Mouse (Mus musculus) limb, embryonic 10.5 days (tissue): ENCODE results near the gene Ralb. TPM values are rescaled to one million over a fixed set of nuclear protein-coding genes. Genes with fewer than 3 reads are reported as not detected.
A peak's percentile ranks its signal among the peaks of the same experiment; 100 is the strongest.

Experiments used
- DNase-seq: peaks from one replicate; pipeline ENCODE4 v3.0.0-alpha.2; 2017; ENCODE audit warnings: low spot score
- H3K27ac ChIP-seq: fragments of 300-500 bp; sonication (generic); 2 replicates; pipeline ENCODE4 v1.5.1; 2016; ENCODE audit warnings: mild to moderate bottlenecking
- H3K27me3 ChIP-seq: fragments of 300-500 bp; sonication (generic); 2 replicates; pipeline ENCODE4 v1.6.1; 2016; ENCODE audit warnings: low read depth, mild to moderate bottlenecking; ENCODE audit not compliant: poor library complexity, severe bottlenecking
- H3K36me3 ChIP-seq: fragments of 300-500 bp; sonication (generic); 2 replicates; pipeline ENCODE4 v1.6.1; 2016; ENCODE audit warnings: mild to moderate bottlenecking, moderate library complexity
- H3K4me1 ChIP-seq: fragments of 300-500 bp; sonication (generic); 2 replicates; pipeline ENCODE4 v1.6.1; 2016
- H3K4me3 ChIP-seq: fragments of 300-500 bp; sonication (generic); 2 replicates; pipeline ENCODE4 v1.5.1; 2016; ENCODE audit warnings: mild to moderate bottlenecking, moderate library complexity
- H3K9me3 ChIP-seq: fragments of 300-500 bp; sonication (generic); replicated peaks from 2 replicates; pipeline ENCODE4 v1.6.1; 2016; ENCODE audit warnings: mild to moderate bottlenecking
- WGBS: fragments of 180-500 bp; shearing (Covaris S2); methylation state at CpG from one replicate; pipeline ENCODE4 v1.1.7; 2016; 5-methylcytosine and 5-hydroxymethylcytosine counted together
- polyA plus RNA-seq: library from polyadenylated mRNA; unstranded; fragments of >200 nt; fragmentation: Nextera tagmentation; extraction: Ambion mirVana; gene quantifications from 2 replicates; pipeline ENCODE4 v1.2.1, GENCODE M21; 2016

The Ralb gene
- polyA plus RNA-seq, 1 experiment from 2014 or later = 106 TPM

DNA sequence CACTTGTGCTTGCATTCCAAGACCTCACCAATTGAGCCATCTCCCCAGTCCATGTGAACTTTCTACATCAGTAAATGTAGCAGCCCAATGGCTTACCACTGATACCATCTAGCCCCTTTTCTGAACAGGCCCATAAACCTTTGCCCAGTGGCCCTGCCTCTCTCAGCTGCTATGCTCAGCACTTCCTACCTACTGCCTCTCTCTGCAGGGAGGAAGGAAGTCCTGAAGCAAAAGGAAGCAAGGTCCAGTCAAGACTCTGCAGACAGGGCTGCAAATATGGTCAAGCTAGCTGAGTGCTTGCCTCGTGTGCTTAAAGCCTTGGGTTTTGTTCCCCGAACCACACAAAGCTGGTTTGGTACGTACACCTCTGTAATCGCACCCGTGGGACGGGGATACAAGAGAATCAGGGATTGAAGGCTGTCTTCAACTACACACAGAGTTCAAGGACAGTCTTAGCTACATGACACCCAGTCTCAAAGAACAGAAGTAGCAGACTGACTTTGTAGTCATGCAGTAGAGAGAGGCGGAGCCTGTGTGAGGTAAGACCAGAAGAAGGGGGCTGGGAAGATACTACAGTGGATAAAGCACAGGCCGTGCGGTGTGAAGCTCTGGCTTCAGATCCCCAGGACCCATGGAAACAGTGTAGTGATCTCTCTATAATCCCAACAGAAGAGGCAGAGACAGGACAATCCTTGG lies 5.9 kb downstream of the Ralb start:
- Histone ChIP-seq H3K4me3 (no peak overlapping the region), H3K27ac (no peak overlapping the region), H3K4me1 (peaks cover 21% of the 10 kb centered on the region), H3K9me3 (no peaks in the 10 kb centered on the region), H3K27me3 (no peaks in the 10 kb centered on the region), H3K36me3 (peaks cover 15% of the 10 kb centered on the region)
- WGBS = 91% methylated on average over 9 of the region's 9 CpGs
- no peak for DNase-seq

DNA sequence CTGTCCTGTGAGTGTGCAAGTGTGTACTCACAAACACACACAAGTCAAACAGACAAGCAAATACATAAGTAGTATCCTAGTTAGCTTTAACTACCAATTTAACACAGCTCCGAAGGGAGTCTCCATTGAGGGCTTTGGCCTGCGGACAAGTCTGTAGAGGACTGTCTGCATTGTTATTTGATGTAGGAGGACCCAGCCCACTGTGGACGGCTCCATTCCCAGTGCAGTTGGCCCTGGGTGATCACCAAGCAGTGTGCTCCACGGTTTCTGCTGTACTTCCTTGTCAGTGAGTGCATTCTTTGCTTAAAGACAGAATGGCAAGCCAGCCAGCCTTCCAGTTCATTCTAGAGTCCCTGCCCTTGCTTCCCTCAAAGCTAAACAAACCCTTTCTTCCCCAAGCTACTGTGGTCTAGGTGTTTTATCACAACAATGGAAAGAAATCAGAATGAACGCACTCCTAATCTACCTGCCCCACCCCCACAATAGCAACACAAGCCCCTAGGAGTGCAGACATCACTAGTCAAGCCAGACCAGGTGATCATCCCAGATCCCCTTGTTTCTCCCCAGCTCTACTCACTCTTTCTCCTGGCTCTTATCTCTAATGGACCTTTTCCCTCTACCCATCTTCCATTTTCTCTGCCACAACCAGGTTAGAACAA lies 7.1 kb downstream of the Ralb start:
- no peak overlapping the region for H3K4me3 ChIP-seq
- H3K27ac ChIP-seq = no peak overlapping the region
- peaks cover 11% of the 10 kb centered on the region for H3K4me1 ChIP-seq
- no peaks in the 10 kb centered on the region for H3K27me3 ChIP-seq
- H3K36me3 ChIP-seq = peaks cover 15% of the 10 kb centered on the region
- H3K9me3 ChIP-seq = no peaks in the 10 kb centered on the region
- 81% methylated on average over 5 of the region's 5 CpGs for WGBS
- no peak for DNase-seq

DNA sequence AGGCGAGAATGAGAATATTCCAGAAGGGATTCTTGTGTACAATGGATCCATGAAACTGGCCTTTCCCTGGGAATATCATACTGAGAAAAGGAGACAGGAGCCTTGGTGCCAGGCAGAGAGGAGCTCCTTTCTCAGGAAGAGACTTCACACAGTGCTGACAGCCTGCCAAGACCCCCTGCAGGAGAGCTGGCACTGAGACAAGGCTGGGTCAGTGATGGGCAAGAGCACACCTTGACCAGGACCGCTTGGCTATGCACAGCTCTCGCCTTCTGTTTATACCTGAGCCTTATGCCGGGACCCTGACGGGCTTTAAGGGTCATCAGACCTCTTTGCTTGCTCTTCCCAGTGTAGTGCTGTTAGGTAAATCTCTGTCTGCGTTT lies 9.2 kb downstream of the Ralb start:
- Histone ChIP-seq H3K27ac (no peak overlapping the region), H3K27me3 (no peaks in the 10 kb centered on the region)
- whole genome bisulfite sequencing = 87% methylated on average over 6 of the region's 6 CpGs

DNA sequence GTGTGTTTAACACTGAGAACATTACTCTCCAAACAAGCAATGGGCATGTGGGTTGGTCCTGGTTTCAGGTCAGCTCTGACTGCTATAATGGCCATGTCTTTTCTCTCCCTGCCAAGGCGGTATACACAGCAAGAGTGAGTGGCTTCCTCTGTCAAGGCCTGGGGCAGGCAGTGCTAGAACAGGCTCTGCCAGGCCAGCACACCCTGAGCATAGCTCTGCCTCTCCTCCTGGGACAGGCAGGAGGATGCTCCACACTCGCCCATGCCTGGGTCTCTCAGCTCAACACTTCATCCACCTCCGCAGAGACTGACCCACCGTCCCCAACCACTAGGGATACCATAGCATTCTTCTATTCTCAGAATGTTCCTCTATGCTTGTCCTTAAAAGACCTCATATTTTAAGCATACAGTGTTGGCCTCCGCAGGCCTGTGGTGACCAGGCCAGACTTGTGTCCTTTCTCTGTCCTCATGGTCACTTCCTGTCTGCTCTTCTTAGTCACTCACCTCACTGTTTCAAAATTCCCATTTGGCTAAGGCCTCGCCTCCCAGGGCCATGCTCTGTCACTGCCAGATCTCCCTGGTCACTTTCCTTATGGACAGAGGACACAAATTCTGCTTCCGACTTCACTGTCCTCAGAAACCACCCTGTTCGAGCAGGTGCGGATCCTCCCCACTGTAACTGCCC lies 9.7 kb downstream of the Ralb start:
- peaks cover 34% of the 10 kb centered on the region for H3K4me1 ChIP-seq
- H3K4me3 ChIP-seq = no peak overlapping the region
- H3K36me3 ChIP-seq = no peaks in the 10 kb centered on the region; the same call in none of the 2 replicates
- no peaks in the 10 kb centered on the region for H3K27me3 ChIP-seq
- H3K9me3 ChIP-seq = no peaks in the 10 kb centered on the region
- H3K27ac ChIP-seq = no peak overlapping the region
- no peak for DNase-seq
- WGBS = 97% methylated on average over 9 of the region's 9 CpGs

More for the DNA sequence above, 9.2 kb downstream of the Ralb start:
- no peaks in the 10 kb centered on the region for H3K9me3 ChIP-seq
- no peak for DNase-seq
- H3K4me1 ChIP-seq = peaks cover 28% of the 10 kb centered on the region
- peaks cover 2% of the 10 kb centered on the region for H3K36me3 ChIP-seq
- H3K4me3 ChIP-seq = no peak overlapping the region

DNA sequence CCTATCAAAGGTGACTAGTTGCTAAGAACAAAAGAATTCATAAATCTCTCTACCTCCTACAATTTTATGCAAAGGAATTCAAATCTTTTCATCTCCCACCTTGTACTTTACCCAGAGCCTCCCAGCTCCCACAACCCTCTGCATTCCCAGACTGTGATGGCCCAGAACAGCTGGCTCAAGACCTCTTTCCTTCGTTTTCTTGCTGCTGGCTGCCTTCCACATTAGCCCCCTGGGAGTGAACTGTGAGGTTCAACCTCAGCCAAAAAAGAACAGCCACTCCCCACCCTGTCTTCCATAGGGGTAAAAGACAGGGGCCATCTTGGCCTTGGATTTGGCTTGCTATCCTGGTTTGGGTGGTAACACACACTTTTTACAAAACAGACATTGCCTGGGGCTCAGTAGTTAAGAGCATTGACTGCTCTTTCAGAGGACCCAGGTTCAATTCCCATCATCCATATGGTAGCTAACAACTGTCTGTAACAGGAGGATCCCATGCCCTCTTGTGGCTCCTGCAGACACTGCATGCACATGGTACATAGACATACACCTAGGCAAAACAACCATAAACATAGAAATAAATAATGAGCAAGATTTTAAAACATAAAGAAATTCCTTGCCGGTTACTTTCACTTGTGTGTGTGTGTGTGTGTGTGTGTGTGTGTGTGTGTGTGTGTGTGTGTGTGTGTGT lies 10.4 kb downstream of the Ralb start:
- no peak overlapping the region for H3K27ac ChIP-seq
- peaks cover 41% of the 10 kb centered on the region for H3K4me1 ChIP-seq
- no peak overlapping the region for H3K4me3 ChIP-seq
- no peak for DNase-seq
- no peaks in the 10 kb centered on the region for H3K9me3 ChIP-seq
- H3K27me3 ChIP-seq = no peaks in the 10 kb centered on the region
- H3K36me3 ChIP-seq = no peaks in the 10 kb centered on the region; the same call in none of the 2 replicates
- WGBS = 83% methylated on average over 2 of the region's 2 CpGs

DNA sequence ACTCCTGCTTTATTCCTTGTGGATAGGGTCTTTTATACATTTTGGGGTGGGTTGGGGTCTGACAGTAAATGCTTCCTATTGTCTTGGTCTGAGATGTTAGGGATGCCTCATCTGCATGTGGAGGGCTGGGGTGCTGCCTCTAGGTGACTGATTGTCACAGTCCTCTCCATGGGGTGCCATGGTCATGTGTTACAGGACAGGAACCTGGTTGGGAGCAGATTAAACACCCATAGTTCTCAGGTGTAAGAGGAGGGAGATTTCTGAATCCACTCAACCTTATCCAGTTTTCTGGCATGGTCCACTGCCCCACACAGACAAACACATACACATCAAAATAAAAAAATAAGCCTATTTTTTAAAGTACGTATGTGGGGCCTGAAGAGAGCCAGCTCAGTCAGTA lies 12.1 kb downstream of the Ralb start:
- Histone ChIP-seq H3K4me1 (peaks cover 44% of the 10 kb centered on the region), H3K27ac (no peak overlapping the region), H3K4me3 (no peak overlapping the region), H3K27me3 (no peaks in the 10 kb centered on the region), H3K36me3 (no peaks in the 10 kb centered on the region; the same call in none of the 2 replicates), H3K9me3 (no peaks in the 10 kb centered on the region)
- no peak for DNase-seq
- WGBS = 90% methylated on average over 1 of the region's 1 CpGs

DNA sequence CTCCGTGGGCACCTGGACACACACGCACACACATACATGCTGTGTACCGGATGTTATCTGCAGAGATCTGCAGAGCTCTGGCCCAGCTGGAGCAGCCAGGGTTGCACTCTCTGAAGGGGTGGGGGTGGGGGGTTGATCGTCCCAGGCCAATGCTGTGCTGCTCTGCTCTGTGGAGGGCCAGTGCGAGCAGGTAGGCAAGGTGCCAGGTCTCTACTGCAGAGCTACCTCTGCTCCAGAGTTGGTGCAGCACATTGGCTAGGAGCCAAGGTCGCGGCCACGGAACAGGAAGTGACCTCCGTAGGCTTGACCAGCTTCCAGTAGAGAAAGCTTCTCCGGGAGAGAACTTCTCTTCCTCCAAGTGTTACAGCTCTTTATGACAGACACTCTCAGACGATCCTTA lies 12.5 kb downstream of the Ralb start:
- 58% methylated on average over 11 of the region's 11 CpGs for WGBS
- Histone ChIP-seq H3K4me1 (peaks cover 48% of the 10 kb centered on the region), H3K4me3 (no peak overlapping the region), H3K9me3 (no peaks in the 10 kb centered on the region), H3K27me3 (no peaks in the 10 kb centered on the region), H3K36me3 (no peaks in the 10 kb centered on the region; the same call in none of the 2 replicates), H3K27ac (no peak overlapping the region)
- no peak for DNase-seq

DNA sequence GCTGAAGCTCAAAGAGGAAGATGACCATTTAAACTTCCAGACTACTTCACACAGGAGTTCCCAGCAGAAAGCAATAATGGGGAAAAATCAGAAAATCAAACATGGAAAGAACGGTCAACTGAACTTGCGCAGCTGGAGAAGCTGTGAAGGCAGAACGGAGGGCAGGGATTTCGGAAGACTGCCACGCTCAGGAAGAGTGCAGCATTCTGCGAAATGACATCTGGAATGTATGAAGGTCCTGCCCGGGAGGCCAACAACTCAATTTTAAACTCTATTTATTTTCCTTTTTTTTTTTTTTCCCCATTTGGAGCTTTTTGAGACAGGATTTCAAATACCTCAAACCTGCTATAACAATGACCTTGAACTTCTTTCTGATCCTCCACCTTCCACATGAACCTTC lies 13.8 kb downstream of the Ralb start:
- 83% methylated on average over 7 of the region's 7 CpGs for WGBS
- Histone ChIP-seq H3K27ac (no peak overlapping the region), H3K9me3 (no peaks in the 10 kb centered on the region), H3K36me3 (no peaks in the 10 kb centered on the region; the same call in 1 of the 2 replicates), H3K4me3 (no peak overlapping the region), H3K27me3 (no peaks in the 10 kb centered on the region), H3K4me1 (peaks cover 62% of the 10 kb centered on the region)
- DNase-seq = no peak

DNA sequence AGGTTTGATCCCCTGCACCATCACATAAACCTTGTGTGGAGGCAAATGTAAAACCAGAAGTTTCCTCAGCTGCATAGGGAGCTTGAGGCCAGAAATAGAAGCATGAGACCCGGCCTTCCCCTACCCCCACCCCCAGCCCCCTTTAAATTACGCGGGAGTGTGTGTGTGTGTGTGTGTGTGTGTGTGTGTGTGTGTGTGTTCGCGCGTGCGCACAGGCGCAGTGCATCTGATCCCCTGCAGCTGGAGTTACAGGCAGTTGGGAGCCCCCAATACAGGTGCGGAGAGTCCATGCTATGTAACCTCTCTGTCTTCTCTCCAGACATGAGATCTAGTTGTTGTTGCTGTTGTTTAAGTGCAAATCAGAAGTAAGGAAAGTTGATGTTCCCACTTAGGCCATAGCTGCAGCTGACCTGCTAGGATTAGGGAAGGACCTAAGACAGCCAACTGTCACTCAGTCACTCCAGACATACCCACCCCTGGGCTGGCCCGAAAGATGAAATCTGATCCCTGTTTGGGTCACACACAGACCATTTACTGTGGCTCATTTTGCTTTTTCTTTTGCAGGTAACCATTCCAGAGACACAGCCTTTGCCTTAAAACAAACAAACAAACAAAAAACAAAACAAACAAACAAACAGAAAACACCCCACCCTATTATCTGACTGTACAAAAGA lies 16.5 kb downstream of the Ralb start:
- WGBS = 61% methylated on average over 10 of the region's 10 CpGs
- Histone ChIP-seq H3K4me1 (peaks cover 68% of the 10 kb centered on the region), H3K27me3 (no peaks in the 10 kb centered on the region), H3K27ac (no peak overlapping the region; the same call in 1 of the 2 replicates), H3K4me3 (no peak overlapping the region), H3K36me3 (no peaks in the 10 kb centered on the region), H3K9me3 (no peaks in the 10 kb centered on the region)
- DNase-seq = no peak

DNA sequence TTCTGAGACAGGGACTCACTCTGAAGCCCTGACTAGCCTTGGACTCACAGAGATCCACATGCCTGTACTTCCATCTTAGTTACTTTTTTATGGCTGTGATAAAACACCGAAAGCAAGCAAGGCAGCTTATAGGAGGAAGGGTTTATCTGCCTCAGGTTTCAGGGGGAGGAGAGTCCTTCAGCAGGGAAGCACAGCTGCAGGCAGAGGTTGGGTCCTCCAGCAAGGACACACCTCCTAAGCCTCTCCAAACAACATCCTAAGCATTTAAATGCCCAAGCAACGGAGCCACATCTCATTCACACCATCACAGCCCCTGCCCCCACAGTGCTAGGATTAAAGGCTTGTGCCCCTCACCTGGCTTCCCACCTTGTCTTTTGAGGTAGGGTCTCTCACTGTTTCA lies 18.8 kb downstream of the Ralb start:
- peaks cover 15% of the 10 kb centered on the region for H3K36me3 ChIP-seq
- no peak overlapping the region; the same call in 1 of the 2 replicates for H3K27ac ChIP-seq
- H3K4me3 ChIP-seq = no peak overlapping the region
- WGBS = 5% methylated on average over 2 of the region's 2 CpGs
- H3K27me3 ChIP-seq = no peaks in the 10 kb centered on the region
- H3K4me1 ChIP-seq = peaks cover 54% of the 10 kb centered on the region
- H3K9me3 ChIP-seq = no peaks in the 10 kb centered on the region
- DNase-seq = no peak

DNA sequence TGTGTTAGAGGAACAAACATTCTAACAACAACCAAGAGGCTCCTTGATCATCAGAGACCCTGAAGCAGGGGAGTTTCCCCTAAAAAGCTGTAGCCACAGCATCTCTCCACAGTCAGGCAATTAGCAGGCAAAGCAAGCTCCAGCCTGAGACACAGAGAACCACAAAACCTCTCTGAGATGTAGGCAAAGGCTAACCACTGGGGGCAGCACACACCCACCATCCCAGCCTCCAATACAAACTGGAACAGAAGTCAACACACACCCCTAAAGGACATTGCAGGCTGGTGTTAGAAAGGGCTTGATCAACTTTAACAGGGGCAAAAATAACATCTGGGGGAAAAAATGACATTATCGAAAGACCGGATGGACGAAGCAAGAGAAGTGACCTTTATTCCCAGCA lies 20.1 kb downstream of the Ralb start:
- H3K4me1 ChIP-seq = peaks cover 41% of the 10 kb centered on the region
- H3K9me3 ChIP-seq = no peaks in the 10 kb centered on the region
- peak; percentile 45 for DNase-seq
- no peak overlapping the region for H3K4me3 ChIP-seq
- H3K36me3 ChIP-seq = peaks cover 15% of the 10 kb centered on the region
- WGBS = 57% methylated on average over 3 of the region's 3 CpGs
- H3K27me3 ChIP-seq = no peaks in the 10 kb centered on the region
- H3K27ac ChIP-seq = no peak overlapping the region

DNA sequence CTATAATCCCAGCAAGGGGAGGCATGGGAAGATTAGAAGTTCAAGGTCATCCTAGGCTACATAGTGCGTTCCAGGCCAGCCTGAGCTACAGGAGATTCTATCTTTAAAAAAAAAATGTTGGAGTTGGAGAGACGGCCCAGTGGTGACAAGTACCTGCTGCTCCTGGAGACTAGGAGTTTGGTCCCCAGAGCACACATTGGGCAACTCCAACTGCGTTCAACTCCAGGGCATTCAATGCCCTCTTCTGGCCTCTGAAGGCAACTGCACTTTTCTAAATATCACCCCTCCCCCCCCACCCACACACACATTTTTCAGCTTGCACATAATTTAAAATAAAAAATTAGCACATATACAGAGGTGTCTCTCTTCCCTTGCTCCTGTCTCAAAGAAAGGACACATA lies 21.7 kb downstream of the Ralb start:
- Histone ChIP-seq H3K9me3 (no peaks in the 10 kb centered on the region), H3K27ac (no peak overlapping the region), H3K27me3 (no peaks in the 10 kb centered on the region), H3K4me1 (peaks cover 28% of the 10 kb centered on the region), H3K36me3 (peaks cover 17% of the 10 kb centered on the region), H3K4me3 (no peak overlapping the region)
- DNase-seq = no peak
- 75% methylated on average over 3 of the region's 3 CpGs for WGBS
